Mouse (Mus musculus): ENCODE data around the gene Ptprn2.

Ptprn2 gene

GRCm38 (mm10) chr12:117077664-117078063, 592.1 kb downstream of the Ptprn2 start:
- DNase-seq, result peak; percentile 51

- peak; percentile 74 for DNase-seq
These were observed 593.4 kb downstream of the Ptprn2 start for GRCm38 (mm10) chr12:117078945-117079344.

- peak; percentile 24 for DNase-seq
These were observed 594.2 kb downstream of the Ptprn2 start for GRCm38 (mm10) chr12:117079724-117080123.

DNA sequence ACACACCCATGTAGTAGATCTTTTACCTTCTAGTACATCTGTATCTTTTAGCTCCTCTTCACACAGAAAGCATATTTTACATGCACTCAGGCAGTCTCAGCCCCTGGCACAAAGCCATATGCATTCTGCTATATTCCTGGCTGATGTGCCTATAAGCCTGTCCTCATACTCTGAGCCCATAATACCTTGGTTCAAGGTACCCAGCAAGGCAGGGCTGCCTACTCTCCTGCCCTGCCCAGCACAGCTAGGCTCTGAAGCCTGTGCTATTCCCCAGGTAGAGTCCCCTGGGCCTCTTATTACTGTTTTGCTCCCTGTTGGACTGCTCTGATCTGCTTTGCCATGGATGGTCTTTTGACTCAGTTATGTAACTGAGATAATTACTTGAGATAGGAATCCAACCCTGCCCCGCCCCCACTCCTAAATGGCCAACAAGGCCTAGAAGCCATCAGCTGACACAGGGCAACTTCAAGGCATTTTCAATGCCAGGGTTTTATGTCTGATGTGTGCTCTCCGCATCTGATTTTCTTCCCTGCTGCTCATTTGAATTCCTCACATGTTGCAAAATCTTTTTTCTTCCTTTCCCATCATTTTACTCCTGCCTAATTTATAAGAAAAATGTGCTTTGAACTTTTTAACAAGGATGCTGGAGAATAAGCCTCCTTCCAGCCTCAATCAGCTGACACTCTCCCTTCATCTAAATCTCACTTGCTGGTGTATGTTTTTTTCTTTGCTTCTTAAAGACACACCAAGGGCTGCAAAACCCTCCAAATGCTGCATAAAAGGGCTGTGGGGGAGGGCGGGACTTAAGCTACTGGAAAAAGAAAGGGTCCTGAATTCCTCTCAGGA, 598.6 kb downstream of the Ptprn2 start:
- peak; percentile 56 for DNase-seq

GRCm38 (mm10) chr12:117084702-117085409, 599.3 kb downstream of the Ptprn2 start:
- peak; percentile 55 for DNase-seq

DNA sequence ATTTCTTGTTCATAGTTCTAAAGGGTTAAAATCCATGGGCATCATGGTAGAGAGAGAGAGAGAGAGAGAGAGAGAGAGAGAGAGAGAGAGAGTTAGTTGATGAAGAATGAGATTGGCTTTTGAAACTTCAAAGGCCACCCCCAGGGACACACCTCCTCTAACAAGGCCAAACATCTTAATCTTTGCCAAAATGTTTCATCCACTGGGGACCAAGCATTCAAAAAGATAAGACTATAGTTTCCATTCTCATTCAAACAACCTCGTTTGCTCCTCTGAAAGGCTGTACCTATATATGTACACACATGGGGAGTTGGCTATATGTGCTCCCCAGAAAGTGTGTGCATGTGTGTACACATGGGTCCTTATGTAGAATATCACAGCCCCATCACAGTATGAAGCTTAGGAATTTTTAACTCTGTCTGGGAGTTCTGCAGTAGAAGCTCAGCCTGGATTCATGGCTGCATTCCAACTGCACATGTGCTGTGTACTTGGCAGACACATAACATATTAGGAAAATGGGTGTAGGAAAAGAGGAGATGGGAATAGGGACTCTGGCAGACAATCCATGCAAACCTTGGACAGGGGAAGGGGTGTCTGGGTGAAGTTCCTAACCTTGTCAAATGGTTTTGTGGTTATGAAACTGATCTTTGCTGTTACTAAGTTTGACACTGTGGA, 600.3 kb downstream of the Ptprn2 start:
- DNase-seq, result peak; percentile 70

DNA sequence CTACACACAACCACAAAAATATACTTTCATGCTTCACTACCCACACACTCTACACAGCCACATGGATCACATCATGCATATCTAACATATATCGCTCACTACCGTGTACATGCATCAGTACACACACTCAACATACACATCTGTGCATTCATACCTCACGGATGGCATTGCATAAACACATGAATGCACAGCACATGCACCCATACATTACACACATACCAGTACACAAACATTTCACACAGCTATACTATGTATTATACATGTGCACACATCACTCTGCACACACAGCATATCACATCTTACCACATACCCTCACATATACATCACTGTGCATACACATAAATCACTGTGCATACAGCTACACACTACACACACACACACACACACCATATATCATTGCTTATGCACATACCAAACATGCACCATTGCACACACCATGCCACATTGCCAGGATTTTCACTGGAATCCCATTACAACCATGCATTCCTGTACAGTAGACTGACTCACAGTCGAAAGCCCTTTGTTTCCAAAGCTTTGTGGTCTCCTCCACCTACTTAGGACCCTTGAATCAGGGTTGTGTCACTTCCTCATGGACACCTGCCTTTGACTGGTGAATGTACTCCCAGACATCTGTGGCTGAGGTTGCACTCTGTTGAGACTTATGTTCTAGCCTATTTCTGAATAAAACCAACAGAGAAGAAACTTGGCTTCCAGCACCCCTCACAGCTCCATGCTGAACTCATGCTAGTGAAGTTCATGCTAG, 607.0 kb downstream of the Ptprn2 start:
- peak; percentile 36 for DNase-seq

DNA sequence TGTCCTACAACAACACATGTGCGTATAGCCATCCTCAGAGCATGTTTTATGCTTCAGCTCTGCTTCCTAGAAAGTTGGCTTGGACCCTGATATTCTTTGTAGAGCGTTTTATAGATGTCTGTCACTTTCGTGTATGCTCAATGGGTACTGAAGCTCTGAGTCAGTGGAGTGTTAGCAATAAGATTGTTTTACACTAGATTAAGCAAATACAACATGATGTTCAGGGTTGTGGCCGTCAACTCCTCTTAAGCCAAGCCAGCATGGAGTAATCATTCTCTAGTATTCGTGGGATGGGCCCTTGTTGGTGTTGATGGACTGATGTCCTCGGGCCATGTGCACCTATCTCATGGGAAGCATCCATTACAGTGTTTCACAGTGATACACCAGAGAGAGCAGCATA, 610.4 kb downstream of the Ptprn2 start:
- DNase-seq, result no peak

DNA sequence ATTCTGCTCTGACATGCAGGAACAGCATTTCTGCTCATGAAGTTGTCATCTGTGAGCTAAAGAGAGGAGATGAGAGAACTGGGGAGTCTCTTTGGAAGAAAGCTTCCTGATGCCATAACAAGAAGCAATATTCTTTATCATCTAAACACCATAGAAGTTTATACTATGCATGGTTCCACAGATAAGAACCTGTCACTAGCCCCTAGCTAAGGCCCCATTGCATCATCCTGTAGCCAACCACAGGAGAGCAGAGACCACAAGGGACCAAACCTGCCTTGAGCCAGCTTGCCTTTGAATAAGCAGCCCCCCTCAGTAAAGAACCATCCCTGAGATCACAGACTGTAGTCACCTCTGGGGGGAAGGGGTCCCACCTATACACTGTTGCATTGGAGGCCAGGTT, 612.8 kb downstream of the Ptprn2 start:
- DNase-seq, result no peak

GRCm38 (mm10) chr12:117106696-117107095, 621.2 kb downstream of the Ptprn2 start:
- no peak for DNase-seq

- no peak for DNase-seq
These were observed 621.7 kb downstream of the Ptprn2 start for GRCm38 (mm10) chr12:117107143-117107616.

DNA sequence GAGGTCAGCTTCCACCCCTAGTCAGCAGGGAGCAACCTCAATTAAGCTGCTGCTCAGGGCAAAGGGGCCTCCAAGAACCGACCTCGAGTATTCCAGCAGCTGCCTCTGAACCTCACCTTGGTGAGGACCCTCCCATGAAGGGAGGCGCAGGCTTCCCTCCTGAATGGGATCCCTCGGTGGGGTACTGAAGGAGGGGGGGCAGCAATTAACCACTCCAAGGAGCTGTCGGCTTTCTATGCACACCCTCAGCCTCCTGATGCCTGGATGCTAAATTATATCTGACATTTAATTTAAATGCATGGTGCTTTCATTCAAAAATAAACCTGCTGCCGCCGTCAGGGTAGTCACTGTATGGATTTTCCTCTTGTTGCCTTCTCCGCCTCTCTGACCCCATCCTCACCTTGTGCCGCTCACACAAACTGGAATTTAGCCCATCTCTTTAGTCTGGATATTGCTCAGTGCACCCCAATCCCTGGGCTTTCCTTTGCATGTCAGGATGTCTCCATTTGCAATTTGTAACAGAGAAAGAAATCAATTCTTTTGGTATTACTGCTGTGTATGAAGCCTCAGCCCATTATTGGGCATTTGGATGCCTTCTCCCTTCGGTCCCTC, 629.8 kb downstream of the Ptprn2 start:
- no peak for DNase-seq

GRCm38 (mm10) chr12:117127078-117127477, 641.6 kb downstream of the Ptprn2 start:
- no peak for DNase-seq

DNA sequence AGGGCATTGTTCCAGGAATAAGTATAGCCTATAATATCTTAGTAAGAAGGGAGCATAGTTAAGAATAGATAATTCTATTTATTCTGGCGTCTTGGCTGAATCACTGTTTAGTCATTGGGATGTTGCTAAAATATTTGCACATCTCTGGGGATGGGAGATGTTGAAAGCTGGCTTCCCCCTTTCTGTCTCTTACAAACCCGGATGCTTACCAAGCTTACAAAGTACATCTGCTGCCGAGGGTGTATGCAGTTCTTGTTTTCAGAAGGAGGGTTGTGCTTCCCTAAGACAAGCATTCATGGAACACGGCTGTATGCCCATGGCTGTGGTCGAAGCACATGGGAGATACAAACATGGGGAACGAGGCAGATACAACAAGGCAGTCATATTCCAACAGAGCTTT, 642.0 kb downstream of the Ptprn2 start:
- DNase-seq, result peak; percentile 93

DNA sequence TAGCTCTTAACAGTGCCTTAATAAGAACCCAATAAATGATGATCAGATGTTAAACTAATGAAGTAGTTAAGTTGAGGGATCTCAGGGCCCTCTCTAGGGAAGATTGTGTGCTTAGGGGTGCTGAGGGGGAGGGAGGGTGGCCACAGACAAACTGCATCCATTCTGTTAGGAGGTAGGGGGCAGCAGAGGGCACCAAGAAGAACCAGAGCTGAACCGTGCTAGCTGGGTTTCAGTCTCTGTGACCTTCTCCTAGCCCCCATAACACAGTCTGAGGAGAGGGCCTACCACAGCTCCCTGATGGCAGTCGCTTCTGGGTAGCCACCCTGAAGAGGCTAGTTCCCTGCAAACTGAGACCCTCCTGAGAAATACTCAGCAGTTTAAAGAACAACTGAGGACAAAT, 646.6 kb downstream of the Ptprn2 start:
- DNase-seq, result peak; percentile 81

DNA sequence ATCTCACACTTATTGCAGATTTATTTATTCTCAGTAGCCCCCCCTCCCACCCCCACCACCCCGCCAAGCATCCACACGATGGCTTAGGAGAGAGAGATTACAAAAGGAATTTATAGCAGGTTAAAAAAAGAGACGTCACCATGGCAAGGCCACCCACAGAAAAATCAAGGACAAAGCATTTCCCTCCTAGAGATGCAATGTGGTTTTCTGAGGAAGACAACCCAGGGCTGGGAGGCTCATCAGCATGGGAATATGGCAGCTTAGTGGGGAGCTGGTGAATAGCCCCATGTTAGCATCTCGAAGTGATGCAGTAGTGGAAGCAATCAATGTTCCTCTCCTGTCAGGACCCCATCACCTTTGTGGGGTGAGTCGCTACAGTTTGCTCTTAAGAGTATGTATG, 649.7 kb downstream of the Ptprn2 start:
- DNase-seq, result peak; percentile 37

GRCm38 (mm10) chr12:117136472-117137010, 651.0 kb downstream of the Ptprn2 start:
- peak; percentile 15 for DNase-seq

DNA sequence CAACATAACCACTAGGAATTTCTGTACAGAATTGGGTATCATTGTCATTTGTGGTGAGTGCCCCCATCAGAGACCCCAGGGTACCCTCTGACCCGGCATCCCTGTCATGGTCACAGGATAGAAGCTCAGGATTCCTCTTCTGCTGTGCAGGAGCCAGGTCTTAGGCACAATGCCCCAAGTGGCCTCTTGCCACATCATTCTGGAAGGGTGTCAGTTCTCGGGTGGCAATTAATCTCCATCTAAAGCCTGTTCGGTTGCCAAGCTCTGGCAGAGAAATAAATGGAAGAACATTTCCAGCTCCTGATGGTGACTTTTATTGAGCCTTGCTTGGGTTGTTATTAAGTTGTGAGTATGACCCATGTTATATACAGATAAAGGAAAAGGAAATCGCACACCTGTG, 655.4 kb downstream of the Ptprn2 start:
- DNase-seq, result peak; percentile 49

DNA sequence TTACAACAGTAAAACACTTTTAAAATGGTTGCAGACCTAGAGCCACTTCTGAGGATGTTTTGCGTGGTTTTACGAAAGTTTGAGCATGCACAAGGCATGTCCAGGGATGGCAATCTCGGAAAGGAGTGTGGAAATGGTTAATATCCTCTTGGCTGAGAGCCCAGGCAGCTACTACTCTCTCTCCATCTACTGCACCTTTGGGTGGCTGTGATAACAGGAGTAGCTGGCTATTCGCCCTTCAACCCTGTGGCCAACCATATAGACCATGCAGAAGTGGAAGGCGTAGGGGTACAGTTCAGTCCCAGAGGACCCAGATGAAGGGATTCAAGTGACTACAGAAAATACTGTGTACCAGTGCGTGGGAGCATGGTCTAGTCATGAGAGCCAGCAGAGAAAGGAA, 655.9 kb downstream of the Ptprn2 start:
- DNase-seq, result peak; percentile 67

DNA sequence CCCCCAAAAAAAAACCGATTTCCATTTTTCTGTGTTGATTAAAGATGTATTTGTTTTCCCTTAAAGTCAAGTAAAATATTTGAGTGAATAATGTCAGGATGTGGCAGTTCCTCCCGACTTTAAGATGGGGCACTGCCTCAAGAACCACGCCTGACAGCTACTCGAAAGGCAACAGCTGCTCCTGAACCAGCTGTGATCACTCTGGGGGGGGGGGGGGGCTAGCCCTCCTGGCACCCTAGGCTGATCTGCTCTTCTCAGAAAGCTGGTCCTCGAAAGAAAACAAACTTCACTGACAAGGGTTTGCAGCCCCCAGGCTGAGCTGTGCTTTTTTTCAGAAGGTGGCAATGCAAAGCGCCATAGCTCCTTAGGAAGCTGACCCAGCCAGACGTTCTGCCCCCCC, 663.7 kb downstream of the Ptprn2 start:
- DNase-seq, result no peak

DNA sequence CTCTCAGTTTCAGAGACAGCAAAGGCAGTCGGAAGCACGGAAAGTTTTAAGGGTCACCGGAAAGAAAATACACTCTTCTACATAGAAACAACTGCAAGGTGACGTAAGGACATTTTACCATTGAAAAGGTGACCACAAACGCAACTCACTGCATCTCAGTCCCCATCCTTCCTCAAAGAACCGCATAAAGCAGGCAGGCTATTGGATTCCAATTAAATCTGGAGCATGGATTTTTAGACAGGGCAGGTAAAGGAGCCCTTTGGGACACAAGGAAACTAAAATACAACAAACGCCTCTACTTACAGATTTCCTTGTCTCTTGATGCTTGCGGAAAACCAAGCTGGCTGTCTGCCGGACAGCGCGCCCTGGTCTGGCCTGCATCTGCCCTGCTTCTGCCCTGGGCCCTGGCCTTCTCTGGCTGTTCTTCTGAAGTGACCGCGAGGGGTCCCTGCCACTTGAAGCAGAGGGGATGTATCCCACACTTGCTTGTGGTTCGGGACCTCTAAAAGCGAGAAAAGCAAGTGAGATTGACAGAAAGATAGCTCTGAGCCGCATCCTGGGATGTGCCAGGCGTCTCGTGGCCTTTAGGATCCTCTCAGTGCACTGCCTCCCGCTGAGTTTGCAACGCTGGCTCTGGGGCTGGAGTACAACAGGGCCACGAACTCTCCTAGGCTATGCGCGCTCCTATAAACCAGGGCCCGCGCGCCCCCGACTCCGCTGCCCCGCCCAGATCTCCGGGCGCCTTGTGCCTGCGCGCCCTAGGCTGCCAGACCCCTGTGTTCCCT, 665.3 kb downstream of the Ptprn2 start:
- peak; percentile 86 for DNase-seq
